Mouse (Mus musculus) layer of hippocampus, adult 18-20 months (tissue): ENCODE data around the gene Pbsn. TPM values are rescaled to one million over a fixed set of nuclear protein-coding genes. Genes with fewer than 3 reads are reported as not detected.
A peak's percentile ranks its signal among the peaks of the same experiment; 100 is the strongest.
"Not testable (repeated sequence)": the region's sequence is repeated elsewhere in the genome, so short reads cannot be mapped to it uniquely, and the experiment has no call there.

ENCODE experiments used
- DNase-seq, 2 experiments: peaks; one replicate each; pipeline ENCODE4 v3.0.0; 2022; ENCODE audit warnings: low spot score in 2 of 2
- long read RNA-seq: library from polyadenylated mRNA; stranded (forward); transcript quantifications from one replicate; pipeline ENCODE4 v2.0.0, GENCODE M21; 2021
- total RNA-seq, 2 experiments: library from RNA; stranded (reverse); gene quantifications; 2 replicates each; pipeline ENCODE4 v1.2.3; 2021

The Pbsn gene
- total RNA-seq, result not detected
- long read RNA-seq, result 0 reads

DNA sequence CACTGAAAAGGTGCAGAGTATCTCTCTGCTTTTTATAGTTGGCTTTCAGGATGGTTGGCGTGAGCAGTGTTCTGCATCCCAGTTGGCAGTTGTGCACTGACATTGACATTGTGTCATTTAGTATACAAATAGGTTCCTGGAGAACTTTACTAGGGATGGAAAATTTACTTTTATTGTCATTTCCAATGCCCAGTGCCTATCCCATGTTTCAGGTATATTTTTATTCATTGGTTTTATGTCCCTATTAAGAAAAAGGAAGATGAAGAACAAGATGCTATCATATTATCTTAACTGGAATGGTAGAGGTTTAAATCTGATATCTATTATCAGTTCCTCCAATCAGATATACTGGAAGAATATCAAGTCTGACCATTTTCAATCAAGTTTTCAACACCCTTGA, at the start of gene Pbsn:
Gene Pbsn (minus strand): TSS at position 101 of the 400 bp plus-strand sequence.
- DNase-seq, result no peak

DNA sequence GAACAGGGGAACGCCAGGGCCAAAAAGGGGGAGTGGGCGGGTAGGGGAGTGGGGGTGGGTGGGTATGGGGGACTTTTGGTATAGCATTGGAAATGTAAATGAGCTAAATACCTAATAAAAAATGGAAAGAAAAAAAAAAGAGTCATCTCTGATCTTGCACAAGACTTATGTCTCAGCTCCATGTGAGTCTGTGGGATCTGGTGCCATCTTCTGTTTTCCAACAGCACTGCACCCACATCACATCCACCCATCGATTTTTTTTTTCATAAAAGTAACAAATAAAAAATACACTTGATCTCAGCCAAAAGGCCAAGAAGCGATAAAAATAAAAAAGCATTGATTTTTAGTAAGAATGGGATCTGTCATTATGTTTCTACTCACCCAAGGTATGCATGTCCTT, 26.6 kb upstream of the Pbsn start:
- DNase-seq, result peak in 1 of 2 experiments; percentile 1

DNA sequence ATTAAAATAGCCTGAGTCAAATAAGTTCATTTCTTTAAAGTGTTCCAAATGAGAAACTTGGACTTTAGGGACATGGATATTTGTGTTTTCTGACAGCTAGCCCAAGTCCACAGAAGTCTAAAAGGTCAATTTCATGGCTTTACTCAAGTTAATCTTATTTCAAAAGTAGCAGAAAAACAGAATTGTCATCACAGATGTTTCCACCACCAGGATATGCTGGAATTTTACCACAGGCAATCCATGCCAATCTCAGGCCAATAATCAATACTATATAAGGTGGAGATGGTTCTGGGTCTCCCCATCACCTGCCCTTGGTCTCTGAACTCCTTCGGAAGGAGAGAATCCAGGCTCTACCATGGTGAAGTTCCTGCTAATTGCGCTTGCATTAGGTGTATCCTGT, 11.0 kb upstream of the Pbsn start, which contains the start of gene Gm14744:
Gene Gm14744 (plus strand): TSS at position 301 of the 400 bp plus-strand sequence.
- not testable (repeated sequence) for DNase-seq

DNA sequence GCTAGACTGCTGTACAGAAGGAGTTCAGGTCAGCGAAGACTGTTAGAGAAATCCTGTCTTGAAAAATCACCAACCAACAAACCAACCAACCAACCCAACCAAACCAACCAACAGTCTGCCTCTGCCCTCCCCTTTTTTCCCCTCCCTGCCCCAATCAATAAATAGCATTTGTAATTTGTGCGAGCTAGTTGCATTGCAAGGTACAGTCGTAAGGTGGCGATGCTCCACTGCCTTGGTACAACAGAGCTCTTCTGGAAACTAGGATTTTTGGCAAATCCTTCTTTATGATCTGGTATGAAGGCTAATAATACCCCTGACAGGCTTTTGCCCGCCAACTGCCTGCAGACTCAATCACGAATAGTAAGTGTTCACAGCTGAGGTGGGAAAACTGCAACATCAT, 41.4 kb downstream of the Pbsn start:
- DNase-seq, result peak in 1 of 2 experiments; percentile 66

DNA sequence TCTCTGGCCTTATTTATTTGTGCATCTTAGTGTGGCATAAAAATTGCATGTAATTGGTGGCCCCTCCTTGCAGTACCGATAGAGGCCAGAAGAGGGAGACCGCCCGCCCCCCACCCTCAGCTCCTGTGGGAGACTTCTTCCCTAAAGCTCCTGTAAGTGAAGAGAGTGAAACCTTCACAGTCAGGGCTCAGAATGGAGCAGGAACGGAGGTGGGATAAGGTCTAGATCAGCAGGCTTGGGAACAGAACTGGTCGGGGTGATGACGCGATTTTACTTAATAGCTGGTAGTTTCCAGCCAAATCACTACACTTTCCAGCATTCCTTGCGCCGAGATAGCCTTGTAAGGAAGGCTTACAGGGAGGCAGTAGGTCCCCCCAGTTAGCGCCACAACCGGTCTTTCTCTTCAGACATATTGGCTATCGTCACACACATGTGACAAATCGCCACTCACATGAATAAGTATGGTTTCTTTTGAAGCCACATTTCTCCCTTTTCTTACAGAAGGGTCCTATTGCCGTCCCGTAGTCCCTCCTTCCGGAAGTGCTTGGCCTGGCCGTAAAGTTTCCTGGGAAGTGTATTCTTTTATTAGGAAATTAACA, 42.7 kb downstream of the Pbsn start:
- peak; percentile 50 to 68 for DNase-seq

DNA sequence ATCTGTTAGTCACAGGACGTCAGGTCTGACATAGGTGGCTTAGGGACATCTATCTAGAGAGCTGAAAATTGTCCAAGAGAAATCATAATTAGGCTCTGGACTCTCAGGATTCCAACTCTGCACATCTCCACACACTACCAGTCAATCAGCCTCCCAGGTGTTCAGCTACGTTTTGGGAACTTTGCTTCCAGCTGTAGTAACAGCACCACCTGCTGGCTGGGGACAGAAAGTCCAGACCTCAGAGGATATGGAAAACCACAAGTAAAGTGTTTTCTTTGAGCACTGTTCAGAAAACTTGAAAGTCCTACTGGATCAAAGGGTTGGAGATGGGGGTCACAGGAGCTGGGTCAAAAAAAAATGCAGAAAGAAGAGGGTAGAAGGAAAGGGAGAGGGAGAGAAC, 44.8 kb downstream of the Pbsn start:
- DNase-seq, result peak in 1 of 2 experiments; percentile 21

DNA sequence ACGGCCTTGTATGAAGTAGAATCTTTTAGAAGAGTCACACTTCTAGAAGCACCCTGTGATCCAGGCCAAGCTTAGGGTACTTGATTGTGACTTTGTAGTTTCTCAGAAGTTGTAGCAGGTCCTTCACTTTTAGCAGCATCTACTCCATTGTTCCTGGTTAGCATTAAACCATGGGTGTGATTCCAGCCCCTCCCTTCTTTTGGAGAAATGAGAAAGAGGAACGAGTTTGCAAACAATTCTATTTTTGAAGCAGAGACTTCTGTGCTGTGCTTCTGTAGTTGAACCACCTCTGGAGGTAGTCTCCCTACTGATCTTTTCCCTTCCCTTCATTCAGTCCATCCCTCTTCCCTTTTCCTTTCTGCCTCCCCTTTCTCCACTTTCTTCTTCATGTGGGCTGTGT, 51.1 kb downstream of the Pbsn start:
- no peak for DNase-seq

DNA sequence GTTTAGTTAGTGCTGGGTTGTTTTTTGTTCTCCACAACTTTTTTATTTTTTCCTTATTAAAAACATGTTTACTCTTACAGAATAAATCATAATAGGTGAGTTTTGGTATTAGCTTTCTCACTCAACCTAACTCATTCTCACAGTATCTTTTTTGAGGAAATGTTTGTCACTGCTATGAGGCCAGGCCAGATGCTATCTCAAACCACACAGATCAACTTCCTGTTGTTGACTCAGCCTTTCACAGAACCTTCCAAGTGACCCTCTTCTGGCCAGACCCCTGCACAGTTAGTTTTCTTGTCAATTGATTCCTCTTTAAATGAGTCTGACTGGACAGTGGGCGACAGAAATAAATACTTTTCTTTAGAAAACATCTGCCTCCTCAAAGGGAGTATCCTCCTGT, 51.9 kb downstream of the Pbsn start:
- DNase-seq, result no peak

DNA sequence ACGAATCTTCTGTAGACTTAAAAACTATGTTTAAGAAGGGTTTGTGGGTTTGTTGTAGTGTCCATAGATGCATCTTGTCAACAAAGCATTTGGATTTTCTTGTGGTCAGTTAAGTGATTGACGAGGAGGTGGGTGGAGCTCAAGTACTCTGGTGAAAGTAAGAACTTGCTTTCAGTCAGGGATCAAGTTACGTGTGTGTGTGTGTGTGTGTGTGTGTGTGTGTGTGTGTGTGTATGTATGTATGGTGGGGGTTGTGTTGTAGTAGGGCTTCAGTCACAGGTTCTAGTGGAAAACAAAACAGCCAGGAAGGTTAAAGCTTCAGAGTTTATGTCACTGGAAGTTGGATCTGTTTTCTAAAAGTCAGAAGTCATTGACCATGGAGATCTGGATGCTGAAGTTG, 53.9 kb downstream of the Pbsn start:
- DNase-seq, result no peak

DNA sequence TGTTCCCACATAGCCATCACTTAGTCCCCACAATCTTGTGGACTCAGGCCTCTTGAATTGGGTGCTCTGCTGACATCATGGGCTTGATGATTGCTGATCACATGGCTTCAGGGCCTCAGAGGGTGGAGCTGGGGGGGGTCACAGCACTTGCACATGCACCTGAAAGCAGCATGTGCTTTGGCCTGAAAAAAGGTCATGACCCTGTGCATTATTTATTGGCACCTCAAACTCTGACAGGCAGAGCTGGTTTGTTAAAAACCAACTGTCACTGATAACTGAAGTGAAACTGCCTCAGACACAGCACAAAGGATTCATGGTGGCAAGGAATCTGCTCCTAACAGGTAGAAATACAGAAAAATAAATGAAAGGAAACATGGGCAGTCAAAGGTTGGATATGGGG, 55.6 kb downstream of the Pbsn start:
- DNase-seq, result no peak

DNA sequence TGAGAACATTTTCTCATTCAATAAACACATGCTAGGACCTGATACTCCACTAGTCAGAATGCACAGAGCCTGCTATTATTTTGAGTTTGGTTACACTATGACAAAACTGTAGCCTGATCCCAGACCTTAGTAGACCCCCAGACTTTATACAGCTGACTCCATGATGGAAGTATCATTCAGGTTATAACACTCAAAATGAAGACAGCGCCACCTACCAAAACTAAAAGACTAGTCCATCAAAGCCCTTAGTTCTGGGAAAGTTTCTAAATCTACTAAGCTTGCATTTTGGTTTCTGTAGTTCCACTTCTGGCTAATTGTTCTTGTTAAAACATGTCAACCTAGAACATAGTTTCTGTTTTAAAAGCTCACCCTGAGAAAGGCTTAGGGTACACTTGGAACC, 56.5 kb downstream of the Pbsn start:
- DNase-seq, result no peak

DNA sequence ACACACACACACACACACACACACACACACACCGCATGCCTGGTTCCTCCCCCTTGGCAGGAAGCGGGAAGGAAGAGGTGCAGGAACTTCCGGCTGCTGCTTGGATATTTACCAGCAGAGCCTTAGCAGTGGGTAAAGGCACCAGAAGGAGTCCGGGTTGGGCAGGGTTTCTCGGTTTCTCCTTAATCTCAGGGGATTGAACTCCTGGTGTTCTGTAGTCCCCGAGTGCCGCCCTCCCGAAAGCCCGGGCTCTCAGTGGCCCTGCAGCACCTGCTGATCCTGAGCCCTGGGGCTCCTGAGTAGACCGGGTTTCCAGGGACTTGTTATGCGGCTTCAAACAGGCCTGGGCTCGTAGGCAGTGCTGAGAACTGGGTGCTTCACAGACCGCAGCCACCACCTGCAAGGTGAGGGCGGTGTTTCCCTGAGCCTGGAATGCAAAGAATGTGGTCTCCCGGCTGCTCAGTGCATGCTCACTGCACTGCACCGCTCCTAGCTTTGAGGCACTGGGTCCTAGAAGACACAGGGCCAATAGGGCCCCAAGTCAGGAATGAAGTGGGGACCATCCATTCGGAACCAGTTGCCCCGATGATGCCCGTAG, 57.1 kb downstream of the Pbsn start, which contains the start of gene Prkx:
Gene Prkx (minus strand): TSS at position 41 of the 598 bp plus-strand sequence.
- peak in 1 of 2 experiments; percentile 38 for DNase-seq

DNA sequence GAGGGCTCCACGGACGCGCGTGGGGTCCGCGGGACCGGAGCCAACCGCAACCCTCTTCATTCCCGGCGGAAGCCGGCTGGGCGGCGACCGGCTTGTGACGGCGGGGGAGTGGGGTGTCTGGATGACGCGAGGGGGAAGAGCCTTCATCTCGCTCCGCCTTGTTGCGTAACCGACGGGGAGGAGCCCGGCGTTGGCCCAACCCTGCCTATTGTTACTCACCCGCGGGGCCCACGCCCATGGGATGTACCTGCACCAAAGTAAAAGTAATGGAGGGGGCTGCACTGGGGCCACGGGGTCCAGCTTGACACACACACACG, 57.6 kb downstream of the Pbsn start:
- peak; percentile 82 to 90 for DNase-seq

DNA sequence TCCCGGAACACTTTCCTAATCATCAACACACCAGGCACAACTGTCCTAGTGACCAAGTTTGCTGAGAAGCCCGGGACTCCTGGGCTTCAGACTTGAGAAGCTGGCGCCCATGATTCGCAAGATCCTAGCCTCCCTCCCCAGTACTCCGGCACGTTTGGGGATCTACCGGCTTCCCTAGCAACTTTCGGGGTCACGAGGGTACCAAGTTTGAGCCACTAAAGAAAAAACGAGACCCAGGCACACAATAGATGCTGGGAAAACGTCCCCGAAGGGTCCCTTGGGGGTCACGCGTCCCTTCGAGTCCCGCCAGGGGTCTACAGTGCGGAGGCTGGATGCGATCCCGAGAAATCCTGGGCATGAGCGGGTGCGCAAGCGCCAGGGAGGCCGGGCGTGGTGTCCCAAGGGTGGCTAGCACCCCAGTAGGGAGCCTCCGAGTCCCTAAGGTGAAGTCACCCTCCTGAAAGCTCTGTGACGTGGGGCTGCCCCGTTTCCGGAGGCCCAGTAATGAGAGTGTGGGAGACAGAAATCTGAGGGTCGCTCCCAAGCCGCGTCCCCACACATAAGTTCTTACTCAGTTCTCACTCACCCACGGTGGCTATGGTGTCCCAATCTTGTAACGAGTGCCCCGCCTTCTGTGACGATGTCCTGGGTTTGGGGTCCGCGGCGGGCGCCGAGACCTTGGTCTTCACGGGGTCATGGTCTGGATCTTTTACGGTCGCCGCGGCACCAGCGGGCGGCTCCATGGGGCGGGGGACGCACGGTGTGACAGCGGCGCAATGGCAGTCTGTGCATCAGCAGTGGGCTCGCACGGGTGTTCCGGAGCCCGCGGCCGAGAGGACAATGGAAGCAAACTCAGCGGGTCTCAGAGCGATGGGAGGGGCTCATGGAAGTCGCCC, 58.2 kb downstream of the Pbsn start:
- peak in 1 of 2 experiments; percentile 25 for DNase-seq

DNA sequence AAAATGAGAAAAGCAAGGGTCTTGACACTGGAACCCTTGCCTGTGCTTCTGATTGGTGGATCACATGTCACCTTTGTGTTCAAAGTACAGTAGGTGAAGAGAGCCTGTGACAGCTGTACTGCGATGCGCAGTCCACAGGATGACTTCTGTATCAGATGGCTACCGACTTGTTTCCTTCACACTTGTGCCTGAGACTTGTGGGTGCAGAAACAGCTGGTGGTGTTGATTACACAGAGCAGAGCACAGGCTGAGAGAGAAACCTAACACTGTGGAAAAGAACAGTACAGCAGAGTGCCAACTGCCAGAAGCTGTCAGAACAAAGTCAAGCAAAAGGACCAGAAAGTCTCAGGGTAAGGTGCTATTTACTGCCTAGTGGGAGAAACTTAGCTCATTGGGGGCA, 64.7 kb downstream of the Pbsn start:
- peak in 1 of 2 experiments; percentile 11 for DNase-seq

Other genes starting within 250 kb of the Pbsn start
- gene Prkx, start 57.3 kb downstream of the Pbsn start, total RNA-seq, result 10 to 100 TPM; 11.5 to 12.5 TPM
- not detected for gene Gm14744, start 11.1 kb upstream of the Pbsn start, total RNA-seq
- gene 5430402E10Rik, start 71.4 kb upstream of the Pbsn start, total RNA-seq, result not detected
- not detected for gene Obp1a, start 237.8 kb upstream of the Pbsn start, total RNA-seq